Mouse (Mus musculus): Measurements from ENCODE around the gene Apobec2. TPM values are rescaled to one million over a fixed set of nuclear protein-coding genes. Genes with fewer than 3 reads are reported as not detected.

Apobec2 gene
- polyA plus RNA-seq, 1 experiment from 2014 or later, result 0.19 TPM

GRCm38 (mm10) chr17:48417521-48417920 is 15.2 kb downstream of the Apobec2 start:
- no peak for ATAC-seq (replicated peaks)
- no peaks in the 10 kb centered on the region for H3K4me1 ChIP-seq
- H3K4me2 ChIP-seq (replicated peaks), result no peak overlapping the region
- WGBS, result 88% methylated on average over 6 of the region's 6 CpGs
- H3K27ac ChIP-seq (replicated peaks), result no peak overlapping the region
- H3K9ac ChIP-seq (replicated peaks), result no peak overlapping the region
- no peak overlapping the region for H3K4me3 ChIP-seq
- peaks cover 10% of the 10 kb centered on the region for H3K36me3 ChIP-seq
- H3K9me3 ChIP-seq, result no peaks in the 10 kb centered on the region
- H3K27me3 ChIP-seq, result no peaks in the 10 kb centered on the region

GRCm38 (mm10) chr17:48416425-48417195 is 16.1 kb downstream of the Apobec2 start:
- Histone ChIP-seq H3K4me3 (no peak overlapping the region), H3K36me3 (peaks cover 10% of the 10 kb centered on the region), H3K27me3 (no peaks in the 10 kb centered on the region), H3K9me3 (no peaks in the 10 kb centered on the region), H3K4me2 (replicated peaks) (no peak overlapping the region), H3K27ac (replicated peaks) (no peak overlapping the region; the same call in 1 of the 2 replicates), H3K9ac (replicated peaks) (no peak overlapping the region), H3K4me1 (peaks cover 5% of the 10 kb centered on the region)
- 92% methylated on average over 14 of the region's 14 CpGs for WGBS
- ATAC-seq (replicated peaks), result peak; percentile 75

GRCm38 (mm10) chr17:48416011-48416410 is 16.7 kb downstream of the Apobec2 start:
- ATAC-seq (replicated peaks), result no peak
- peaks cover 10% of the 10 kb centered on the region for H3K36me3 ChIP-seq
- 78% methylated on average over 7 of the region's 7 CpGs for WGBS

GRCm38 (mm10) chr17:48411241-48411640 is 21.5 kb downstream of the Apobec2 start:
- Histone ChIP-seq H3K9ac (replicated peaks) (peak overlapping the region; percentile 67), H3K36me3 (peaks cover 10% of the 10 kb centered on the region), H3K4me2 (replicated peaks) (peak overlapping the region; percentile 83), H3K27me3 (no peaks in the 10 kb centered on the region), H3K9me3 (no peaks in the 10 kb centered on the region), H3K4me3 (peak overlapping the region; percentile 80), H3K4me1 (peaks cover 34% of the 10 kb centered on the region), H3K27ac (replicated peaks) (peak overlapping the region; percentile 96)
- WGBS, result 35% methylated on average over 8 of the region's 8 CpGs
- ATAC-seq (replicated peaks), result no peak

More at GRCm38 (mm10) chr17:48416011-48416410, 16.7 kb downstream of the Apobec2 start:
- Histone ChIP-seq H3K27me3 (no peaks in the 10 kb centered on the region), H3K4me3 (no peak overlapping the region), H3K9me3 (no peaks in the 10 kb centered on the region), H3K27ac (replicated peaks) (no peak overlapping the region), H3K4me2 (replicated peaks) (no peak overlapping the region), H3K4me1 (peaks cover 11% of the 10 kb centered on the region), H3K9ac (replicated peaks) (no peak overlapping the region)

GRCm38 (mm10) chr17:48410299-48410785 is 22.4 kb downstream of the Apobec2 start:
- Histone ChIP-seq H3K4me2 (replicated peaks) (peak overlapping the region; percentile 83), H3K27ac (replicated peaks) (peak overlapping the region; percentile 96), H3K9me3 (no peaks in the 10 kb centered on the region), H3K9ac (replicated peaks) (peak overlapping the region; percentile 67), H3K4me3 (peak overlapping the region; percentile 80), H3K27me3 (no peaks in the 10 kb centered on the region), H3K4me1 (peaks cover 38% of the 10 kb centered on the region), H3K36me3 (peaks cover 7% of the 10 kb centered on the region)
- WGBS, result under 1% methylated on average over 13 of the region's 13 CpGs
- ATAC-seq (replicated peaks), result peak; percentile 32

GRCm38 (mm10) chr17:48409380-48410298 is 23.1 kb downstream of the Apobec2 start, which contains the start of the genes Nfya and Oard1:
TSS of gene Nfya (minus strand) at chr17:48409906.
TSS of gene Oard1 (plus strand) at chr17:48410014.
- H3K4me1 ChIP-seq, result peaks cover 38% of the 10 kb centered on the region
- 0 out of 2 replicates have a peak, but pooled peaks cover under 1% of the 10 kb centered on the region for H3K36me3 ChIP-seq
- peak within 1 kb of the TSS; percentile 83 for H3K4me2 ChIP-seq (replicated peaks)
- ATAC-seq (replicated peaks), result peak; percentile 97
- peak within 1 kb of the TSS; percentile 99 for H3K27ac ChIP-seq (replicated peaks)
- peak within 1 kb of the TSS; percentile 80 for H3K4me3 ChIP-seq
- H3K27me3 ChIP-seq, result no peaks in the 10 kb centered on the region
- WGBS, result under 1% methylated on average over 84 of the region's 84 CpGs
- no peaks in the 10 kb centered on the region for H3K9me3 ChIP-seq
- peak within 1 kb of the TSS; percentile 95 for H3K9ac ChIP-seq (replicated peaks)

- Histone ChIP-seq H3K4me2 (replicated peaks) (peak overlapping the region; percentile 58), H3K9ac (replicated peaks) (peak overlapping the region; percentile 95), H3K9me3 (no peaks in the 10 kb centered on the region), H3K27ac (replicated peaks) (peak overlapping the region; percentile 99), H3K36me3 (no peaks in the 10 kb centered on the region), H3K4me3 (peak overlapping the region; percentile 80), H3K4me1 (peaks cover 38% of the 10 kb centered on the region), H3K27me3 (no peaks in the 10 kb centered on the region)
- peak; percentile 24 for ATAC-seq (replicated peaks)
- WGBS, result under 1% methylated on average over 47 of the region's 47 CpGs
Measured at GRCm38 (mm10) chr17:48408526-48409291, 24.0 kb downstream of the Apobec2 start.

GRCm38 (mm10) chr17:48407910-48408525 is 24.7 kb downstream of the Apobec2 start:
- Histone ChIP-seq H3K27ac (replicated peaks) (peak overlapping the region; percentile 99), H3K36me3 (no peaks in the 10 kb centered on the region), H3K9ac (replicated peaks) (peak overlapping the region; percentile 95), H3K27me3 (no peaks in the 10 kb centered on the region), H3K9me3 (no peaks in the 10 kb centered on the region), H3K4me3 (peak overlapping the region; percentile 80), H3K4me2 (replicated peaks) (peak overlapping the region; percentile 58), H3K4me1 (peaks cover 38% of the 10 kb centered on the region)
- ATAC-seq (replicated peaks), result no peak
- 10% methylated on average over 8 of the region's 8 CpGs for WGBS

- Histone ChIP-seq H3K4me3 (peak overlapping the region; percentile 80; the same call in 1 of the 2 replicates), H3K9me3 (no peaks in the 10 kb centered on the region), H3K36me3 (no peaks in the 10 kb centered on the region), H3K4me1 (peaks cover 38% of the 10 kb centered on the region), H3K9ac (replicated peaks) (no peak overlapping the region), H3K27ac (replicated peaks) (peak overlapping the region; percentile 99), H3K4me2 (replicated peaks) (peak overlapping the region; percentile 58), H3K27me3 (no peaks in the 10 kb centered on the region)
- 69% methylated on average over 4 of the region's 4 CpGs for WGBS
- ATAC-seq (replicated peaks), result no peak
Measured at GRCm38 (mm10) chr17:48407154-48407553, 25.6 kb downstream of the Apobec2 start.

- H3K27ac ChIP-seq (replicated peaks), result no peak overlapping the region
- H3K27me3 ChIP-seq, result no peaks in the 10 kb centered on the region
- no peak for ATAC-seq (replicated peaks)
- no peak overlapping the region for H3K9ac ChIP-seq (replicated peaks)
- WGBS, result 94% methylated on average over 1 of the region's 1 CpGs
- H3K9me3 ChIP-seq, result no peaks in the 10 kb centered on the region
- no peak overlapping the region for H3K4me2 ChIP-seq (replicated peaks)
- H3K36me3 ChIP-seq, result peaks cover 6% of the 10 kb centered on the region; the same call in 1 of the 2 replicates
- H3K4me1 ChIP-seq, result peaks cover 23% of the 10 kb centered on the region
- H3K4me3 ChIP-seq, result no peak overlapping the region
Measured at GRCm38 (mm10) chr17:48404706-48405105, 28.0 kb downstream of the Apobec2 start.

GRCm38 (mm10) chr17:48403848-48404247 is 28.9 kb downstream of the Apobec2 start:
- Histone ChIP-seq H3K9me3 (no peaks in the 10 kb centered on the region), H3K4me1 (peaks cover 23% of the 10 kb centered on the region), H3K9ac (replicated peaks) (no peak overlapping the region), H3K27me3 (no peaks in the 10 kb centered on the region), H3K4me3 (no peak overlapping the region), H3K36me3 (peaks cover 14% of the 10 kb centered on the region), H3K4me2 (replicated peaks) (no peak overlapping the region), H3K27ac (replicated peaks) (no peak overlapping the region)
- WGBS, result 95% methylated on average over 2 of the region's 2 CpGs
- no peak for ATAC-seq (replicated peaks)

Measured in forebrain, embryonic 15.5 days (tissue).